Mouse (Mus musculus): Measurements from ENCODE around the gene Ubqln4.
A peak's percentile ranks its signal among the peaks of the same experiment; 100 is the strongest.

DNA sequence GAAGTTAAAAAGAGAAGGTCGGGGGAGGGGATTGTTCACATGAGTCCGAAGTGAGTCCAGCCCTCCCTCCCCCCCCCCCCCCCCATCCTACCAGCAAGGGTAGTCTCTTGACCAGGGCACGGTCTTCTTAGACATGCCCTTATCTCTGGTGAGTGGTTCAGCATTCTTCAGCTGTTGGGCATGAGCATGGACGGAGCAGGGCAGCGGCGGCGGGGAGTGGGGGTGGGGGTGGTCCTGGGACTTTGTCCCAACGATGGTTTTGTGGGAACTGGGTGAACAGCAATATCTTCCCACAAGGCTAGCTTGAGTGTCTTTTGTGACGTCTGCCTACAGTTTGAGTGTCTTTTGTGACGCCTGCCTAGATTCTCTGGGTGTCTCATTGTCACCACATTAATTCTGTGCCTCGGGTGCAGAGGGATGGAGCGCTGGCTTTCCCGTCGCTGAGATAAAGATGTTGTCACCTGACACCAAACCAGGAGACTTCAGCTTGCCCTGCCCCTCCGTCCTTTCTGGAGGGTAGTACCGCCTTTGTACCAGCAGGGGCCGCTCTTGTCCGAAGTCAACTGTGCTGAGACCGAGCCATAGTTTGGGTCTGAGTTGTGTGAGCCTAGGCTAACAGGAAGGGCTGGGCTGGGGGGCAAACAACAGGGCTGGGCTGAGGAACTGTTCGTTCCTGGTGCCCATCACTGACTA, 53.7 kb downstream of the Ubqln4 start:
- TF ChIP-seq CTCF (conservative IDR thresholded peaks at IDR 0.05; ENCODE audit: low read length) (peak; percentile 100), NANOG (IDR thresholded peaks at IDR 0.05; ENCODE audit: borderline replicate concordance, low read length) (no peak)

Data from E14TG2a.4 (cell line).